Mouse (Mus musculus): ENCODE measurements around the gene Dab1.
A peak's percentile ranks its signal among the peaks of the same experiment; 100 is the strongest.

The Dab1 gene

DNA sequence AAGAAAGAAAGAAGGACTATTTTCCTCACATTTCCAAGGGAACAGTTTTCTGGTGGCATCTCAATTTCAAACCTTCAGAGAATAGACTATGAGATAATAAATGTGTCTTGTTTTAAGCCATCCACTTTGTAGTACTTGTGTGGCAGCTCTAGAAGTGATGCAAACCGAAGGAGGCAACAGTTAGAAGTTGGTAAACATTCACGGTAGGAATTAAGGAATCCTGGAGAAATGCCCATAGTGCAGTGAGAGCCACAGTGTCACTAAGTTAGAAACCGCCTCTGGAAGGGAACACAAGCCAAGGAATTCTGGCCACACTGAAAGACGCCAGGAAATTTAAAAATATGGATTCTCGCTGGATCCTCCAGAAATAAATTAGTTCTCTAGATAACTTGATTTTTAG, 502.8 kb downstream of the Dab1 start:
- no peak for DNase-seq

DNA sequence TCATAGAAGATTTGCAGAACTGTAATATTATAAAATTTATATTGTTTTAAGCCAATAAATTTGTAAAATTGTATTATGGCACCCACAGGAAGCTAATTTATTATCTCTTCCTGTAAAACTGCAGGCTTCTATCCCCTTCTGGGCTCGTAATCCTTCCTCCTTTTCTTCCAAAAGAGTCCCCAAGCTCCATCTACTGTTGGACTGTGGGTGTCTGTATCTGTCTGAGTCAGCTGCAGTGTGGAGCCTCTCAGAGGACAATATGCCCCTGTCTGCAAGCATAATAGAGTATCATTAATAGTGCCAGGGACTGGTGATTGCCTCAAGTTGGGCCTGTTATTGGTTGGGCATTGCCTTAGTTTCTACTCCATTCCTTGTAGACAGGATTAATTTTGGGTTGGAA, 503.2 kb downstream of the Dab1 start:
- DNase-seq = no peak

- no peak for DNase-seq
Measured at GRCm38 (mm10) chr4:104153637-104154036, 534.5 kb downstream of the Dab1 start.

- DNase-seq = no peak
Measured at GRCm38 (mm10) chr4:104178067-104178466, 558.9 kb downstream of the Dab1 start.

DNA sequence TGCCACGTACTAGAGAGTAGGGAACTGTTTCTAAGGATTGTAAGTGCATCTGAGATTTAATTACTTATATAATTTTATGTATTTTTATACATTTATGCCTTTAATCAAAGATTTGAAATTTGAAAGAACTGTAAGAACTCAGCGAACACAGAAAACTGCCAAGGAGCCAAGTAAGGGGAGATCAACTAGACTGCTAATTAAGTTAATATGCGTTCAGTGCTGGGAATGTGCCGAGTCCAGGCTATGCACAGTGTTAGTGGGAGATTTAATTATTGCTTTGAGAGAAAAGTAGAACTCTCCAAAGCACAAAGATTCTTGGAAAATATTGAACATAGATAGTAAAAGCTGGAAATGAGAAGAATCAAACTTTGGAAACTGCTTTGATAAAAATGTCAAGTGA, 567.2 kb downstream of the Dab1 start:
- DNase-seq = no peak

- DNase-seq = no peak
Measured at GRCm38 (mm10) chr4:104198635-104199034, 579.5 kb downstream of the Dab1 start.

DNA sequence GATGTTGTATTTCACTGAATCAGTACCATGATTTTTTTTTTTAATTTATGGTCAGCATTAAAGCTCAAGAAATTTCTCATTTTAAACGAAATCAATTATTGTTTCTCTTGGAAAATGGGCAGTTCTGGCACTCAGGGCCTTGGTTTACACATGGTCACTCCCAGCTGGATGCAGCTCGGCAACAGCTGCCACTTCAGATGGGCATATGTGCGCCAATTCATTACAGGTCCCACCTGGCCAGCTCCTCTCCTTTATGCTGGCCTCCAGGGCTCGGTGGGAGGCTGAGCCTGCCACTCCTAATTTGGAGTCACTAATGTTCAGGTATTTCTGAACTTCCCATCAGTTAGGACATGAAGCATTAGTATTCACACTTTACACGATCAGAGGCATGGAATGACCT, 582.5 kb downstream of the Dab1 start:
- peak; percentile 17 for DNase-seq

DNA sequence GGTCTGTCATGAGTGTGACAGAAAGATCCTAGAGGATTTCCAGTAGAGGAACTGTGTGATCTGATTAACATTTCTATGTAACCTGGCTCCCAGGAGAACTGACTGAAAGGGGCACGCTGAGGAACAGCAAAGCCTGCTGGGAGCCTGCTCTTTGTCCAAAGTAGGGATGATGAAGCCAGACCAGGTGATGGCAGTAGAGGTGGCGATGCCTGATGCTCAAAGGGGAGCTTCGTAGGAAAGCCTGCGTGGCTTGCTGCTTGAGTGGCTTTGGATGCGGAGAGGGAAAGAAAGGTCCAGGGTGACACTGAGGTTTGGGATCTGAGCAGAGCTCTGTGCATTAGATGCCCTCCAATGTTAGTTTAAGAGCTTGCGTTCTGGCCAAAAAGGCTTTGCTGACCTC, 584.9 kb downstream of the Dab1 start:
- peak; percentile 14 for DNase-seq

DNA sequence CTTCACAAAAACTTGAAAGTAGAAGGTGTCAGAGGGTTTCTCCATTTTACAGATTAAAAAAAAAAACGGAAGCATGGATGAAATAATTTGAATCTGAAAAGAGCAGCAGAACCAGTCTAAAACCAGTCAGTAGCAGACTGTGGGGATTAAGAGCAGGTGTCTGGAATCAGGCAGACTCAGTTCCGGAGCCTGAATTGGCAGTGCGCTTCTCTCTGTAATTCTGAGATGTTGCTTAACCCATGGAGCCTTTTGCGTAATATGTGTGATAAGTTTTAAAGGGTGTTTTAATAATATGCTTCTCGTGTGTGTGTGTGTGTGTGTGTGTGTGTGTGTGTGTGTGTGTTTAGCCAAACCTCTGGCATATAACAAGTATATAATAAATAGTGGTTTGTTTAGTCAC, 587.5 kb downstream of the Dab1 start:
- no peak for DNase-seq

- no peak for DNase-seq
Measured at GRCm38 (mm10) chr4:104209081-104209480, 589.9 kb downstream of the Dab1 start.

- DNase-seq = no peak
Measured at GRCm38 (mm10) chr4:104210796-104211195, 591.6 kb downstream of the Dab1 start.

DNA sequence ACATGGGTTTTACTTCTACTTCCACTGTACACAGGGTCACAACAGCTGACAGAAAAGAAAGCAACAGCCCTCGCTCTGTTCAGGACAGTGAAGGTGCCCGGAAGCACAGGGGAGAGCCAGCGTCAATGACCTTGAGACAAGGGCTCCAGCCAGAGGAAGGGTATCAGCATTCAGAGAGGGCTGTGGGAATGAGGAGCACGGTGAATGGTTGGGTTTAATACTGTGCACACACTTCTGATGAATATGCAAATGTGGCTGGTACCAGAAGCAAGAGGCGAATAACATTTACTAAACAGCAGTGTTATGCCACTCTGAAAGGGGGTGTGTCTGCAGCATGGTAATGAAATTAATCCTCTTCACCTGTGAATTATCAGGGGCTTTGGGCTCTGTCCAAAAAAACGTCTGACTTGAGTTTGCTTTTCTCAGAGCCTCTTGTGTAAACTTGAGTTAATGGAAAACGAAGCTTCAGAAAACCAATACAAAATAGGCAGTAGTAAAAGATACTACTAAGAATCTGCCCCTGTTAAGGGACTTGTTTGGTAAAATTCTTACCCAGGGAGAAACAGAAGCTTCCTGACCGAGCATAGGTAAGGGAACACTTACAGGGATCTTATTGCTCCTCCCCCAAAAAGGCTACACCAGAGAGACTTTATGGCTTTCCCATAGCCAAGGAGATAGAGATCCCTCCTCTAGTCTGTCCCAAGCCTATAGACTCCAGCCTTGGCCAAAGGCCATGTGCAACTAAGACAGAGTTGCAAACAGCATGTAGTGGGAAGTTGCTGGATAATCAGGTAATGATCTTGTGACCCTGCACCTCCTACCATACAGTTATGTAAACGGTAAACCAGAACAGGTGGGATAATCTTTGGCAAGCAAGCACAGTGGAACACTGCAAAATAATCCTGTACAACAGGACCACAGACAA, 592.6 kb downstream of the Dab1 start:
- DNase-seq = no peak

DNA sequence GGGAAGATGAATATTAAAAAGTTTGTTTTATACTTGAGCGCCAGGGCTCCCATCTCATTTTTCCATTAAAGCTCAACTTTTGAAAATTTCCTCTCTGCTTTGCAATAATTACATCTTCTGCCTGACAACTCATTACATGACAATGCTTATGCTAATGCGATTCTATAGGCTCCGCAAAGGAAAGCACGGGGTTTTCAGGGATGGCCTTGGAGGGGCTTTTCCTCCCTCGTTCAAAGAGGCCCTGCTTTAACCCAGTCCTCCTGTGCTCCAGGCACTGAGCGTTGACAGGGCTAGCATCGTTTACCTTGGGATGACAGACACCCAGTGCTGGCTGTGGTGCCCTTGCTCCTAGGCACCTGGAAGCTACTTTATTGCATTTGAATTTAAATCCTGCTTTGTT, 595.6 kb downstream of the Dab1 start:
- DNase-seq = no peak

GRCm38 (mm10) chr4:104217336-104217735, 598.2 kb downstream of the Dab1 start:
- DNase-seq = no peak

DNA sequence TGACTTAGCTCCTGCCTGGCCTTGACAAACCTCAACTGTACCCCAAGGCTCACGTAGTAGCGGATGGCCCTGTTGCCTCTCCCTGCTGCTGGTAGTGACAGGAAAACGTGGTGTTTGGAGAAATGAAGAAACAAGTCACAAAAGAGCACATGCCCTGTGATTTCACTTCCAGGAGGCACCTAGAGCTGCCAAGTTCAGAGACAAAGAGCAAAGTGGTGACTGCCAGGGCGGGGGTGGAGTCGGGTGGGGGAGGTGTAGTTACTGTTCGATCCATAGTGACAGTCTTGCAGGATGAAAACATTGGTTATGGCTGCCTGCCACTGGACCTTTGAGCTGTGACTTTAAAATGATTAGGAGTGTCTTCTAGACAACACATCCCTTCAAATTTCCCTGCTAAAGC, 599.6 kb downstream of the Dab1 start:
- no peak for DNase-seq

GRCm38 (mm10) chr4:104220099-104220498, 600.9 kb downstream of the Dab1 start:
- DNase-seq = no peak

- no peak for DNase-seq
Measured at GRCm38 (mm10) chr4:104229296-104229695, 610.1 kb downstream of the Dab1 start.

GRCm38 (mm10) chr4:104246506-104246905, 627.3 kb downstream of the Dab1 start:
- DNase-seq = no peak

- no peak for DNase-seq
Measured at GRCm38 (mm10) chr4:104249462-104249861, 630.3 kb downstream of the Dab1 start.

DNA sequence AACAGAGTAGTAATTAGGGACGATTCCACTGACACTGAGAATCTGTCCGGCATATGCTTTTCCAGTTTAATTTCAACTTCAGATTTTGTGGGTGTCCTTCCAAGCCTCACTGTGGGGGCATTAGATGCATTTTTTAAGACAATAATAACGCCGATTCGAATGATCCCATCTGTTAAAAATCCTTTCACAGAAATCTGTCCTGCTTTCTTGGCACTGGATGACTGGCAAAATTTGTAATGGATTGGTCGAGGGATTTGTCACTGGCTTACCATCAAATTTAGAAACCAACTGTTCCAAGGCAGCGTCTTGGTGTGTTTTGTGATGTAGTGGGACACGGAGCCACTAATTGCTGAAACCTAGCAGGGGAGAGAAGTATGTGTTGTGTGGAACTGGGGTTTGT, 638.6 kb downstream of the Dab1 start:
- no peak for DNase-seq

GRCm38 (mm10) chr4:104269422-104270172, 650.4 kb downstream of the Dab1 start:
- no peak for DNase-seq

GRCm38 (mm10) chr4:104270173-104270557, 651.0 kb downstream of the Dab1 start:
- DNase-seq = no peak

- no peak for DNase-seq
Measured at GRCm38 (mm10) chr4:104275260-104275659, 656.1 kb downstream of the Dab1 start.

DNA sequence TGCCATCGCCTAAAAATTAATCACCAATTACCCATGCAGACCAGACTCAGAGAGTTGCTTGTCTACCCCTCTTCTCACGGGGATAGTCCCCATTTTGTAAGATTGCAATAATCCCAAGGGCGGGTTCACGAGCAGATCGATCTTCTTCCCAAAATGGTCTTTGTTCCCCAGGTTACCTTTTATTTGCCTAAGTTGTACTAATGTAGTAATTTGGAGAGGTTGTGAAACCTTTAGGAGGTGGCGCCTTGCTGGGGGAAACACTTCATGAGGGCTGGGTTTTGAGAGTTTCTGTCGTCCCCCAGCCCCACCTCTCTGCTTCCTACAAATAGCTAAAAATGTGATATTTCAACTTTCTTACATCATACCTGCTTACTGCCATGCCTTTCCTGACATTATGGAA, 657.8 kb downstream of the Dab1 start:
- DNase-seq = no peak

Data from cerebellum, adult 11 months (tissue).